In genomic region chr10:18529177-18529576, GRCm38 (mm10) we compare ENCODE assay signal across 13 mouse cellular contexts. TPM values are rescaled to one million over a fixed set of nuclear protein-coding genes. Genes with fewer than 3 reads are reported as not detected.
"Had no signal": no experiment of that assay in that cellular context is flagged by ENCODE, and none has a peak within 500 bp of the region (broad histone marks: within the 10 kb centered on the region; RNA-seq: fewer than 3 reads in every experiment).

No protein-coding gene starts in this region.

- H3K27ac ChIP-seq: lung, embryonic 15.5 days; macrophage; midbrain, embryonic 13.5 days; midbrain, embryonic 15.5 days; neural tube, embryonic 12.5 days; stomach, embryonic 15.5 days; stomach, postnatal 0 days had no signal

- ATAC-seq: lung, postnatal 0 days; midbrain, embryonic 13.5 days had no signal

- H3K9me3 ChIP-seq: lung, embryonic 15.5 days; midbrain, embryonic 13.5 days; midbrain, embryonic 15.5 days; neural tube, embryonic 12.5 days; stomach, embryonic 15.5 days had no signal

- H3K27me3 ChIP-seq: lung, embryonic 15.5 days; megakaryocyte, embryonic 14.5 days; midbrain, embryonic 13.5 days; midbrain, embryonic 15.5 days; neural tube, embryonic 12.5 days; stomach, embryonic 15.5 days had no signal

- H3K4me1 ChIP-seq: megakaryocyte, embryonic 14.5 days; neural tube, embryonic 12.5 days had no signal

- H3K9ac ChIP-seq: lung, embryonic 15.5 days; midbrain, embryonic 13.5 days; midbrain, embryonic 15.5 days; neural tube, embryonic 12.5 days; stomach, embryonic 15.5 days had no signal

- H3K36me3 ChIP-seq: midbrain, embryonic 15.5 days had no signal

- H3K4me2 ChIP-seq: lung, embryonic 15.5 days; midbrain, embryonic 11.5 days; midbrain, embryonic 13.5 days; midbrain, embryonic 15.5 days; neural tube, embryonic 12.5 days; stomach, embryonic 15.5 days had no signal

- H3K4me3 ChIP-seq: lung, embryonic 15.5 days; megakaryocyte, embryonic 14.5 days; midbrain, embryonic 13.5 days; midbrain, embryonic 15.5 days; neural tube, embryonic 12.5 days; stomach, embryonic 15.5 days had no signal

- DNase-seq: lung, adult 2 months; right cerebral cortex, postnatal 14 days had no signal

RNA-seq across cellular contexts. Expression of gene Hebp2, which starts 16.7 kb away (rescaled TPM):
- total RNA-seq: neutrophil, adult 5-6 weeks had no signal
